Mouse (Mus musculus): ENCODE measurements around the gene Fam71b.

The Fam71b gene

GRCm38 (mm10) chr11:46396167-46396859, at the start of gene Fam71b:
Gene Fam71b (plus strand): TSS chr11:46396559.
- DNase-seq (ENCODE audit: low spot score), result no peak

- DNase-seq (ENCODE audit: low spot score), result no peak
Observed at GRCm38 (mm10) chr11:46347756-46348155, 48.6 kb upstream of the Fam71b start.

GRCm38 (mm10) chr11:46348416-46348815, 47.9 kb upstream of the Fam71b start:
- DNase-seq (ENCODE audit: low spot score), result no peak

DNA sequence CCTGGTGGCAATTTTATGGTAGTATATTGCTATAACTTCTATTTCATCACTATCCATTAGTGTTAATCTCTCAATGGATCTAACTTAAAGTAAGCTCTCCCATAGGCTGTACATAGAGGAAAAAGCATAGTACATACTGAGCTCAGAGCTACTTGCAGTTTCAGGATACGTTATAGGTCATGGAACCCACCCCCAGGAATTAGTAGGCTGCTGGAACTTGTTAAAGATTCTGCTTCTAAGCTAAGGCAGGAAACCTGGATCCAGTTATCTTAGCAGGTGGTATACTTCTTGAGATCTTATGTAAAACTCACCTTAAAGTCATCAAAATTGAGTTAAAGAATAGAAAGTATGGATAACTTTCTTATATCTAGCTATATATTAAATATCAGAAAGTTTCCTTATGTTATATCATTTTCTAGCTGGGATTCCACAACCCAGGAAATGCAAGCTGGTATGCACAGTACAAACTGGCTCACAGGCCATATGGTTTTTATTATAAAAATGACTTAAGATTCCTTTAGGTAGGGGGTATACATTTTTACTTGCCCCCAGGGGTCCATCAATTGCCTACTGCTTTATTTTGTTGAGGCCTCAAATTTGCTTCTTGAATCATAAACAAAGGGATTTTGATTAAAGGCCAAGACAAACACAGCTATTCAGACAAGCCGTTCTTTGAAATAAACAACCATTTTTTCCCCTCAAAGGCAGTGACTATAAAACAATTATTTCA, 46.5 kb upstream of the Fam71b start:
- DNase-seq (ENCODE audit: low spot score), result no peak

GRCm38 (mm10) chr11:46358369-46358768, 38.0 kb upstream of the Fam71b start:
- DNase-seq (ENCODE audit: low spot score), result no peak

GRCm38 (mm10) chr11:46360991-46361665, 35.2 kb upstream of the Fam71b start:
- no peak for DNase-seq (ENCODE audit: low spot score)

GRCm38 (mm10) chr11:46362061-46363022, 34.0 kb upstream of the Fam71b start:
- DNase-seq (ENCODE audit: low spot score), result no peak

DNA sequence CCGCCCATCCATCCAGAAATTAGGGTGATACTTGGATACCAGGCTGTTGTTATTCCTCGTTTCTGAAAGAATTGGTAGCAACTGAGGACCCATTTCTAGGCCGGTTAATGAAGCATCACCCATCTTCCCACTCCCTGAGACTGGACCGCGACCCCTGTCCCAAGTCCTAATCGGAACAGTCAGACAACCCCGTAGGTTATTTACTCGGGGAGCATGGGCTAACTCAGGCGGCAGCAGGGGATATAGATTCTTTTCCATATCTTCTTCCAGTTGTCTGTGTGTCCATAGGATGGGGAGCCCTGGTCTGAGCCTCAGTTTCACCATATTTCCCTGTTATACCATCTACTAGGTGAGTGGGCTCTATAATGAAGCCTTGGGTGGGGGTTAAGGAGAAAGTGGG, 32.5 kb upstream of the Fam71b start:
- no peak for DNase-seq (ENCODE audit: low spot score)

DNA sequence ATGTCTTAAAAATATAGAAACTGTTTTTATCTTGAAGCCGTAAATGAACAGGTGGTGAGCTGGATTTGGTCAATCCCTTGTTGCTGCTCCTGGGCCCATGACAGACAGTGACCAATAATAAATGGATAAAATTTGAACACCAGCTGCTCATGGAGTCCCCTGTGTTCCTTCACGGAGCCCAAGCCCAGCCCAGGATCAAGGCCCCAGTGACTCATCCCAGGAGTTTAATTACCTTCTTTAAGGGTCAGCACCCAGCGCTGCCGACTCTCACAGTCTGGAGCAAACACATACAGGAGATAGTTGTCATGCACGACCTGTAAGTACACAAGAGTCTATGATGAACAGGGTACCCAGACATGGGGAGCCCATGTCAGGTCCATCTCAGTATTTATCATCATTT, 30.6 kb upstream of the Fam71b start:
- DNase-seq (ENCODE audit: low spot score), result no peak

DNA sequence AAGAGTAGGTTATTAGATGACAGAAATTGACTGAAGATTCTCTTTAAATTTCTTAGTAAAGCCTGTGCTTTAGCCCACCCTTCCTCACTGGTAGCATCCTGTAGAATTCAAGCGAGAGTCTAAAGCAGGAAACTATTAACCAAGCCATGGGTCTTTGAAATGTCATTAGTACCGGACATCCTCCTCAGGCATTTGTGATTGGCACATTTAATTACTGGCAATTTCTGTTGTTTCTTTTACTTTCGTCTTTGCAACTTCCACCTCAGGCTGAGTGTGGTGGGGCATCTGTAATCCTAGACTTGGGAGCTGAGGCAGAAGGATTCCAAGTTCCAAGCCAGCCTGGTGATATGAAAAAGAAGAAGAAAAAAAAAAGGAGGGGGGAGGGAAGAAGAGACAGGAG, 30.0 kb upstream of the Fam71b start:
- DNase-seq (ENCODE audit: low spot score), result no peak

DNA sequence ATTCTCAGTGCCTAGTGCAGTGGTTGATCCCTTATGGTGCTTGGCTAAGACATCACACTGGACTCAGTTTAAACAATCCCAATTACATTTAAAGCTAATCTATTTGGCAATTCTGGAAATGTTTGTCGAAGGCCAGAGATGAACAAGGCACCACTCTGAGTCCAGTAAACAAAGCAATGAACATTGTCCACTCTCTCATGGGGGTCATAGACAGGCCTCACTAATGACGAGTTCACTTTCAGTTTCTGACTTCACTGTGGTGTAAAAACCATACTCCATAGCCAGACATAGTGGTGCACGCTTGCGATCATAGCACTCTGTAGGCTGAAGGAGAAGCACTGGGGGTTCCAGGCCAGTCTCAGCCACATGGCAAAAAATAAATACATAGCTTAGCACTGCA, 25.9 kb upstream of the Fam71b start:
- no peak for DNase-seq (ENCODE audit: low spot score)

DNA sequence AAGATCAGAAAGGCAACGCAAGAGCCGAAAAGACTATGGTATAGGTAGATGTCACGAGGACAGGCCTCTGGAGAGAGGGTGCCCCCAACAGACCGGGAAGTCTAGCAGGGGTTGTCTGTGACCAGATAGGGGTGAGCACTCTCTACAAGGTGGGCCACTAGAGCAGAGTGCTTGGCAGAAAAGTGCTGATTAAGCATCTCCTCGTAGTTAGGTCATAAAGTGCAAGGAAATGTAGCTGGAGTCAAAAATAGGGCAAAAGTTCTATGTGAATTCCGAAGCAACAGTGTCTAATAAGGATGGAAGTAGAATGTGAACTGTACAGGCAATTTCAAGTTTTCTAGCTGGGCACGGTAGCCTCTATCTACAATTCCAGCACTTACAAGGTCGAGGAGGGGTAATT, 25.1 kb upstream of the Fam71b start:
- DNase-seq (ENCODE audit: low spot score), result no peak

DNA sequence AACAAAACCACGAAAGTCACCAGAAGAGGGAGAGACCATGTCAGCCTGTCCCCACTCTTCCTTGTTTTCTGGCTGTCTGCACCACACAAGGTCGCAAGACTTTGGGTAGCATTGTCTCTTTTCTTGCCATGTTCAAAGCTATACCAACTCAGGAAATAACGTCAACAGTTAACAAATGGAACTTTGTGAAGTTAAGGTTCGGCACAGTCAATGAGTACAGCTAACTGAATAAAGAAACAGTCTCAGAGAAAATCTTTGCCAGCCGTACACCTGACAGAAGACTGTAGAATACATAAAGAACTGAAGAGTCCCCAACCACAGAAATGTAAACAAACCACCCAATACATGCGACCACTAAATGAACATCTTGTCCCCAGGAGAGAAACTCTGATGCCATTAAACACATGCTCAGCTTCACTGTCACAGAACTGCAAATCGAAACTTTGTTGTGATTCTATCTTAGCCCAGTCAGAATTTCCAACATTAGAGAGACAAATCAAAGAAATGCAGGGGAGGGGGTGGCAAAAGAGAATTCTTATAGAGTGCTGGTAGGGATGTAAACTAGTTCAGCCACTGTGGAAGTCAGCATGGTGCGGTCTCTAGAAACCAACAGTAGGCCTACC, 23.9 kb upstream of the Fam71b start:
- DNase-seq (ENCODE audit: low spot score), result no peak

DNA sequence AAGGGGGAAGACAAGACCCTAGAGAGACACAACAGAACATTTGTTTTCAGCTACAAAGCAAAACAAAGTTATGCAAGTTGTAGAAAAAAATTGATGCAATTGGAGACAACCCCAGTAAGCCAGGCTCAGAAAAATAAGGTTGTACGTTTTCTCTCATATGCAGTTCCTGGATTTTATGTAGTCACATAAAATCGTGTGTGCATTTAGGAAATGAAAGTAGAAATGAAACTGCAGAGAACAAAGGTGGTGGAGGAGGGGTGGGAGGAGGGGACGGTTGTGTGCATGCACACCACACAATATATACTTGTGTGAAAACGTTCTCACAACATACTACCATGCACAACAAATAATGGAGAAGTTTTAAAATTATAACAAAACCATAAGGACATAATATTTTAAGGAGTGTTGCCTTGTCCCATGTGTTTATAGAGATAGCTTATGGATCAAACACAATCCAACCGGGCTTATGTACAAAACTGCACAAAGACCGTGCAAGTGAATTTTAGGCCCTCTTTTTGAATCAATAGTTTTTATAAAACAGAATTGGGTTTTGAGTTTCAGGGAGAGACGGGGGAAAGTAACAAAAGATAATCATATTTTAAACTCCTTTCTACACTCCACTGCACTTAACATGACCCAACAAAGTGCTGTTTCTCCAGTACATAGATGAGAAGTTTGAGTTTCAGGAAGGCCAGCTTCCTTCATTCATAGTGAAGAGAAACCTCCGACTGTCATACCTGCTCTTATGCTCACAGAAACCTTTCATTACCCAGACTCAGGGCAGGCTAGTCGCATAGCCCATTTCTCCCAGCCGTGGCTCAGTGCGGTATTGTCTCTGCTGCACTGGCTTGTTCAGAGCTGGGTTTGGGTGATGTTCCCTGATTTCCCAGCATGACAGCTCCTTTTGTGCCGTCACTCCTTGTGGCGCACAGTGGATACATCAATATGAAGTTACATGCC, 23.0 kb upstream of the Fam71b start:
- DNase-seq (ENCODE audit: low spot score), result no peak

DNA sequence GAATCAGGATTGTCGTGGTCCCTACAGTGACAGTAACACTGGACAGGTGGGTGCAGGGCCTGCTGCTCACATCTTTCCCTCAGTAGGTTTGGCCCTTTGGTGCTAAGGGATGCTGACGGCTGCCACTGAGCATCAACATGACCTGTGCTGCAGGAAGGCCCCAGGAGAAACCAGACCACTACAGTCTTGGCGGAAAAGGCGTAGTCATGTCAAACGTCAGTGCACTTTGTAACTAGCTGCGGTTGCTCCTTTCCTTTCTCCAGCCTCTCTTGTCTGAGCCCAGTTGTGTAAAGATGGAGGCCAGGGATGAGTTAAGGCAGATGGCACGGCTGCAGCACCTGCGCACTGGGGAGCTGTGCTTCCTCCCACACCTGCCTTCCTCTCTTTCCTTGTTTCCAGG, 21.3 kb upstream of the Fam71b start:
- no peak for DNase-seq (ENCODE audit: low spot score)

GRCm38 (mm10) chr11:46377316-46377715, 19.0 kb upstream of the Fam71b start:
- no peak for DNase-seq (ENCODE audit: low spot score)

GRCm38 (mm10) chr11:46377819-46378782, 18.3 kb upstream of the Fam71b start:
- DNase-seq (ENCODE audit: low spot score), result no peak

DNA sequence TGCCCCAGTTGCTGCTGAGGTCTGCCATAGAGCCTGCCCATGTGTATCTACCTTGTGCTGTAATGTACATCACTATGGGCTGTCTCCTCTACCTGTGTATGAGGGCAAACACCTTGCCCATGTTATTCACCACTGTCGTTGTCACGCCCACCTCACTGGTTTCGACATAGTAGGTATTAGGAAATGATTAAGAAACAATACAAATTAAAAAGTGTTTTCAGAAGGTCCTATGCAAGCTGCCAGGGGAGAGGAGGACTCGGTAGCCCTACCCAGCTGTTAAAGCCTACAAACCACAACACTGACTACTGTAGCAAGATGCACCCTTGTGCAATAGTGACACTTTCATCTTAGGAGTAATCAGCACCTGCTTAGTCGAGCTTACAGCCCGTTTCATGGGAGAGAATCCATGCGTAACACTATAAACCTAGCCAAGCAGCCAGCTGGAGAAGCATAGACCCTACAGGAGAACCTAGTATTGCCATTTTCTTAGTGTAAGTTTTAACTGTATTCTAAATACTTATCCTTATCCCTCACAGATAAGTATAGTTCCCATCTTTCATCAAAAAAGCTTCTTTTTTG, 16.2 kb upstream of the Fam71b start:
- DNase-seq (ENCODE audit: low spot score), result no peak

DNA sequence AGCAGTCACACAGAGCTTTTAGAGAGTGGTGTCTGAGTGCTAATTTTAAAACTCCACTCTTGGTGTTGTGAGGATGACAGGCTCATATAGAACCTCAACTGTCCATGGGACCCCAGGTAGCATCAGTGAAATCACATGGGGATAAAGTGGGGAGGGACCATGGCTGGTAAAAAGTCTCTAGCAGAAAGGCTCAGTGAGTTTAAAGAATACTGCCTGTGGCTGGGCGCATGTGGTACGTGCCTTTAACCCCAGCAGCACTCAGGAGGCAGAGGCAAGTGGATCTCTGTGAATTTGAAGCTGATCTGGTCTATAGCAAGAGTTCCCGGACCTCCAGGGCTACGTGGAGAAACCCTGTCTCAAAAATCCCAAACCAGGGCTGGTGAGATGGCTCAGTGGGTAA, 13.9 kb upstream of the Fam71b start:
- no peak for DNase-seq (ENCODE audit: low spot score)

Measured in left cerebral cortex, adult 11 months (tissue).